Mouse (Mus musculus) adrenal gland, postnatal 36 days (tissue): Measurements from ENCODE around the gene Hist1h4h. TPM values are rescaled to one million over a fixed set of nuclear protein-coding genes. Genes with fewer than 3 reads are reported as not detected.
A peak's percentile ranks its signal among the peaks of the same experiment; 100 is the strongest.
"Not testable (repeated sequence)": the region's sequence is repeated elsewhere in the genome, so short reads cannot be mapped to it uniquely, and the experiment has no call there.

Experiments
- DNase-seq, 2 experiments: peaks; one replicate each; pipeline ENCODE4 v3.0.0; 2021; ENCODE audit warnings: mixed read lengths in 1 of 2
- total RNA-seq, 2 experiments: library from RNA; stranded (reverse); gene quantifications; 2 replicates each; pipeline ENCODE4 v1.2.3; 2021

Hist1h4h gene
- total RNA-seq, 2 experiments from 2014 or later = 443 to 473 TPM

GRCm38 (mm10) chr13:23554925-23555838 lies 24.3 kb downstream of the Hist1h4h start:
- DNase-seq = peak; percentile 80 to 81

GRCm38 (mm10) chr13:23555839-23556416 lies 25.1 kb downstream of the Hist1h4h start:
- peak; percentile 45 to 61 for DNase-seq

GRCm38 (mm10) chr13:23556906-23557305 lies 26.1 kb downstream of the Hist1h4h start:
- no peak for DNase-seq

GRCm38 (mm10) chr13:23560699-23561098 lies 29.8 kb downstream of the Hist1h4h start:
- DNase-seq = not testable (repeated sequence)

- DNase-seq = not testable (repeated sequence)
Observed at GRCm38 (mm10) chr13:23561531-23561882, 30.7 kb downstream of the Hist1h4h start.

GRCm38 (mm10) chr13:23561883-23562659 lies 31.2 kb downstream of the Hist1h4h start, which contains the start of gene Hist1h3e:
TSS of gene Hist1h3e (minus strand) at chr13:23562369.
- peak; percentile 91 to 92 for DNase-seq

GRCm38 (mm10) chr13:23562699-23563462 lies 32.0 kb downstream of the Hist1h4h start:
- no peak for DNase-seq

- DNase-seq = no peak
Observed at GRCm38 (mm10) chr13:23564482-23564881, 33.6 kb downstream of the Hist1h4h start.

GRCm38 (mm10) chr13:23570261-23571021 lies 39.6 kb downstream of the Hist1h4h start:
- not testable (repeated sequence) for DNase-seq

- peak; percentile 53 for DNase-seq
Observed at GRCm38 (mm10) chr13:23571022-23571503, 40.2 kb downstream of the Hist1h4h start, which contains the start of the genes Hist1h2ae and Hist1h2bg. TSS of gene Hist1h2ae (minus strand) at chr13:23571220. TSS of gene Hist1h2bg (plus strand) at chr13:23571396.

GRCm38 (mm10) chr13:23571504-23572217 lies 40.8 kb downstream of the Hist1h4h start:
- DNase-seq = not testable (repeated sequence)

GRCm38 (mm10) chr13:23572218-23573033 lies 41.6 kb downstream of the Hist1h4h start:
- DNase-seq = no peak

- DNase-seq = not testable (repeated sequence)
Observed at GRCm38 (mm10) chr13:23573034-23573897, 42.4 kb downstream of the Hist1h4h start.

GRCm38 (mm10) chr13:23573898-23574524 lies 43.2 kb downstream of the Hist1h4h start, which contains the start of the genes Hist1h2bf and Hist1h2ad:
TSS of gene Hist1h2bf (minus strand) at chr13:23574196.
TSS of gene Hist1h2ad (plus strand) at chr13:23574381.
- DNase-seq = peak; percentile 78 to 83

- DNase-seq = not testable (repeated sequence)
Observed at GRCm38 (mm10) chr13:23574546-23575170, 43.8 kb downstream of the Hist1h4h start.

- no peak for DNase-seq
Observed at GRCm38 (mm10) chr13:23575271-23575851, 44.5 kb downstream of the Hist1h4h start, which contains the start of gene Hist1h3d. TSS of gene Hist1h3d (plus strand) at chr13:23575763.
